Mouse (Mus musculus): Measurements from ENCODE around the gene Mre11a. TPM values are rescaled to one million over a fixed set of nuclear protein-coding genes. Genes with fewer than 3 reads are reported as not detected.

Gene Mre11a
- polyA plus RNA-seq, 1 experiment from 2014 or later, result 31.2 TPM

GRCm38 (mm10) chr9:14884641-14885040 lies 100.2 kb downstream of the Mre11a start:
- Histone ChIP-seq H3K4me3 (replicated peaks) (no peak overlapping the region), H3K9ac (no peak overlapping the region), H3K4me1 (no peaks in the 10 kb centered on the region), H3K27me3 (peaks cover 7% of the 10 kb centered on the region; the same call in 1 of the 2 replicates), H3K27ac (no peak overlapping the region), H3K36me3 (replicated peaks) (no peaks in the 10 kb centered on the region), H3K9me3 (no peaks in the 10 kb centered on the region), H3K4me2 (no peak overlapping the region)
- no peak for ATAC-seq (ENCODE audit: low FRiP score)
- 79% methylated on average over 4 of the region's 4 CpGs for WGBS

DNA sequence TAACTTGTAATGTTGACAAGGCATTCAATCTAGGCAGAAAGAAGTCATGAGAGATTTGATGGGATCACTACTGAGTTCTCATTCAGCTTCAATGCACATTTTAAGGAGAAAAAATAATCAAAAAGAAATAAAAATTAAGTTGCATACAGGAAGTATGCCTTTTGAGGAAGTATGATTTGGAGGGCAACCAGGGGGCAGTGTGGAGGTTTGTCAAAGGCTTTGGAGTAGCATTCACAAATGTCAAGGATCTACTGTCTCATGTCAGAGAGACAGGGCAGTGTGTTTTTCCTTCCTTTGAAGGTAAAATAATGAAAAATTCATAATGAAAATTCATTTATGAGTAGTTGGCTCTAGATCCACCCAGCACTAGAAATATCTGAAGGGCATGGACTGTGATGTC lies 100.7 kb downstream of the Mre11a start:
- H3K27me3 ChIP-seq, result peaks cover 7% of the 10 kb centered on the region; the same call in 1 of the 2 replicates
- H3K9me3 ChIP-seq, result no peaks in the 10 kb centered on the region
- no peaks in the 10 kb centered on the region for H3K36me3 ChIP-seq (replicated peaks)
- no peak overlapping the region for H3K27ac ChIP-seq
- no peak for ATAC-seq (ENCODE audit: low FRiP score)
- H3K4me3 ChIP-seq (replicated peaks), result no peak overlapping the region
- peaks cover under 1% of the 10 kb centered on the region for H3K4me1 ChIP-seq
- no peak overlapping the region for H3K9ac ChIP-seq
- no peak overlapping the region for H3K4me2 ChIP-seq

DNA sequence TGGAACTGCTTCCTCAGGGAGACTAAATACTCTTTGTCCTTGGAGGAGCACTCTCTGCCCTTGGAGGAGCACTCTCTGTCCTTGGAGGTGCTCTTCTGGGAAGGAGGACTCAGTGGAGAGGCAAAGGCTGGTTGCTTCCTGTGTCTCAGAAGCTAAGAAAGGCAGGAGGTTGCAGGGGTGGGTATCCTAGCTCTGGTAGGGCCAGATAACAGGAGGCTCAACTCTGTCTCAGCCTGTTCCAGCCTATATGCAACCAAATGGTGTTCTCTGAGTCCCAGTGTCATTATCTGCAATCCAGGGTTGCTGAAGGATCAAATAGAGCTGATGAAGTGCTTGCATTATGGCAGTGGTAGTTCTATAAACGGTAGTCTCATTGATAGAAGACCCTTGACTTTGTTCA lies 101.5 kb downstream of the Mre11a start:
- peaks cover 8% of the 10 kb centered on the region for H3K4me1 ChIP-seq
- peaks cover 7% of the 10 kb centered on the region; the same call in 1 of the 2 replicates for H3K27me3 ChIP-seq
- 77% methylated on average over 1 of the region's 1 CpGs for WGBS
- ATAC-seq (ENCODE audit: low FRiP score), result no peak
- H3K36me3 ChIP-seq (replicated peaks), result no peaks in the 10 kb centered on the region
- H3K9ac ChIP-seq, result no peak overlapping the region
- H3K9me3 ChIP-seq, result no peaks in the 10 kb centered on the region
- no peak overlapping the region for H3K4me3 ChIP-seq (replicated peaks)
- no peak overlapping the region for H3K27ac ChIP-seq
- no peak overlapping the region for H3K4me2 ChIP-seq

Other genes with a start within 250 kb of the Mre11a start
- gene Amotl1, start 139.6 kb upstream of the Mre11a start, polyA plus RNA-seq (2016; fragmentation: Nextera tagmentation; extraction: Ambion mirVana), result 14.1 and 14.8 TPM in 2 replicates
- gene Piwil4, start 43.9 kb upstream of the Mre11a start, polyA plus RNA-seq (2016; fragmentation: Nextera tagmentation; extraction: Ambion mirVana), result 0.17 TPM in 1 of 2 replicates, not detected in the other
- gene Fut4, start 32.3 kb upstream of the Mre11a start, polyA plus RNA-seq (2016; fragmentation: Nextera tagmentation; extraction: Ambion mirVana), result 1.5 TPM in 2 replicates
- gene 1700012B09Rik, start 13.6 kb upstream of the Mre11a start, polyA plus RNA-seq (2016; fragmentation: Nextera tagmentation; extraction: Ambion mirVana), result 0.62 and 1.5 TPM in 2 replicates
- gene Ankrd49, start 202 bp downstream of the Mre11a start, polyA plus RNA-seq (2016; fragmentation: Nextera tagmentation; extraction: Ambion mirVana), result 54.6 and 56.9 TPM in 2 replicates
- gene Gpr83, start 75.6 kb downstream of the Mre11a start, polyA plus RNA-seq (2016; fragmentation: Nextera tagmentation; extraction: Ambion mirVana), result 0.51 and 0.70 TPM in 2 replicates
- gene Izumo1r, start 119.3 kb downstream of the Mre11a start, polyA plus RNA-seq (2016; fragmentation: Nextera tagmentation; extraction: Ambion mirVana), result not detected in 2 replicates

Data from forebrain, embryonic 12.5 days (tissue).